ENCODE assay signal across 24 mouse cellular contexts in the genomic region with DNA sequence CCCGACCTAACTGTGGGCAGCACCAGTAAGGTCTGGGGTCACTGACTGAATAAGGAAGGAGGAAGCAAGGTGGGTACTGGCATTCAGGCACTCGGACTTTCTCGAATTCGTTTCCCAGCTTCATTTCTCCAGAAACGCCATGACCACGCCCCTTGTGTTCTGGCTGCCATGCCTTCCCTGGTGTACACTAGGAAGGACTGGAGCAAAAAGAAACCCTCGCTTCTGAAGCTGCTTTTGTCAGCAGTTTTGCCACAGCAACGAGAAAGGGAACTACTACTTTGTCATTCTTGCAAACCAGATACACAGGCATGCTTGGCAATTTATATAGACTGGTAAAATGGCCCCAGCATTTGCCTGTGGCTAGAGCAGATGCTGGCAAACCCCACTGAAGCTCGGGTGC.
"Had no signal": no experiment of that assay in that cellular context is flagged by ENCODE, and none has a peak within 500 bp of the region (broad histone marks: within the 10 kb centered on the region; RNA-seq: fewer than 3 reads in every experiment).

No protein-coding gene starts in this region.

- H3K36me3 ChIP-seq: heart, embryonic 10.5 days; heart, embryonic 13.5 days; heart, embryonic 15.5 days; hindbrain, embryonic 10.5 days; hindbrain, embryonic 12.5 days; intestine, embryonic 15.5 days; limb, embryonic 13.5 days; limb, embryonic 15.5 days; liver, embryonic 12.5 days had no signal

- H3K27me3 ChIP-seq: heart, embryonic 13.5 days; heart, embryonic 15.5 days; hindbrain, embryonic 12.5 days; intestine, embryonic 15.5 days; limb, embryonic 15.5 days; liver, embryonic 12.5 days had no signal

- ATAC-seq: hindbrain, embryonic 16.5 days; inflammation-experienced regulatory T-cells, adult 6 months; intestine, embryonic 15.5 days; intestine, postnatal 0 days; liver, embryonic 12.5 days had no signal

- H3K9me3 ChIP-seq: heart, embryonic 10.5 days; heart, embryonic 13.5 days; heart, embryonic 15.5 days; hindbrain, embryonic 10.5 days; hindbrain, embryonic 12.5 days; intestine, embryonic 15.5 days; limb, embryonic 13.5 days; limb, embryonic 15.5 days; liver, embryonic 12.5 days had no signal

- H3K4me2 ChIP-seq: heart, embryonic 13.5 days; heart, embryonic 15.5 days; hindbrain, embryonic 12.5 days; hindbrain, embryonic 14.5 days; intestine, embryonic 15.5 days; limb, embryonic 13.5 days; limb, embryonic 15.5 days; liver, embryonic 12.5 days had no signal

- DNase-seq: gastrocnemius, adult 2 months; gastrocnemius, postnatal 10 days; gastrocnemius, postnatal 25 days; heart, postnatal 4 days; kidney, adult 18-20 months; kidney, adult 8-10 months; kidney, postnatal 10 days; kidney, postnatal 25 days; kidney, postnatal 4 days; left cerebral cortex, postnatal 4 days had no signal

- H3K4me1 ChIP-seq: heart, embryonic 10.5 days; heart, embryonic 13.5 days; heart, embryonic 15.5 days; hindbrain, embryonic 10.5 days; hindbrain, embryonic 12.5 days; intestine, embryonic 15.5 days; liver, embryonic 12.5 days had no signal

- H3K4me3 ChIP-seq: gastrocnemius, adult 2 months; heart, embryonic 10.5 days; heart, embryonic 13.5 days; heart, embryonic 15.5 days; hindbrain, embryonic 10.5 days; hindbrain, embryonic 12.5 days; intestine, embryonic 15.5 days; layer of hippocampus, adult 2 months; limb, embryonic 13.5 days; limb, embryonic 15.5 days; liver, embryonic 12.5 days had no signal

- H3K9ac ChIP-seq: heart, embryonic 13.5 days; heart, embryonic 15.5 days; hindbrain, embryonic 12.5 days; hindbrain, embryonic 14.5 days; intestine, embryonic 15.5 days; limb, embryonic 13.5 days; limb, embryonic 15.5 days; liver, embryonic 12.5 days had no signal

- H3K27ac ChIP-seq: gastrocnemius, adult 2 months; heart, embryonic 10.5 days; heart, embryonic 13.5 days; heart, embryonic 15.5 days; hindbrain, embryonic 10.5 days; hindbrain, embryonic 12.5 days; hindbrain, embryonic 14.5 days; intestine, embryonic 15.5 days; layer of hippocampus, adult 2 months; limb, embryonic 13.5 days; limb, embryonic 15.5 days; liver, embryonic 12.5 days had no signal
